Mouse (Mus musculus) forebrain, embryonic 10.5 days (tissue): ENCODE results near the gene Odf3l2. TPM values are rescaled to one million over a fixed set of nuclear protein-coding genes. Genes with fewer than 3 reads are reported as not detected.

Experiments
- DNase-seq: peaks from one replicate; pipeline ENCODE4 v3.0.0-alpha.2; 2017; ENCODE audit warnings: low spot score; ENCODE audit errors: extremely low spot score
- H3K27ac ChIP-seq: fragments of 300-500 bp; sonication (generic); 2 replicates; pipeline ENCODE4 v1.5.1; 2016; ENCODE audit warnings: mild to moderate bottlenecking
- H3K27me3 ChIP-seq: fragments of 300-500 bp; sonication (generic); 2 replicates; pipeline ENCODE4 v1.6.1; 2016; ENCODE audit warnings: mild to moderate bottlenecking; ENCODE audit not compliant: poor library complexity, severe bottlenecking
- H3K36me3 ChIP-seq: fragments of 300-500 bp; sonication (generic); replicated peaks from 2 replicates; pipeline ENCODE4 v1.6.1; 2016; ENCODE audit warnings: mild to moderate bottlenecking, moderate library complexity
- H3K4me1 ChIP-seq: fragments of 300-500 bp; sonication (generic); 2 replicates; pipeline ENCODE4 v1.6.1; 2016
- H3K4me3 ChIP-seq: fragments of 300-500 bp; sonication (generic); 2 replicates; pipeline ENCODE4 v1.5.1; 2016; ENCODE audit warnings: mild to moderate bottlenecking, moderate library complexity
- H3K9me3 ChIP-seq: fragments of 300-500 bp; sonication (generic); 2 replicates; pipeline ENCODE4 v1.6.1; 2016; ENCODE audit warnings: mild to moderate bottlenecking, moderate library complexity
- WGBS: fragments of 180-500 bp; shearing (Covaris S2); methylation state at CpG from one replicate; pipeline ENCODE4 v1.1.7; 2016; 5-methylcytosine and 5-hydroxymethylcytosine counted together
- polyA plus RNA-seq: library from polyadenylated mRNA; unstranded; fragments of >200 nt; fragmentation: Nextera tagmentation; extraction: Ambion mirVana; gene quantifications from 2 replicates; pipeline ENCODE4 v1.2.1, GENCODE M21; 2016

Gene Odf3l2
- polyA plus RNA-seq, 1 experiment from 2014 or later: not detected

GRCm38 (mm10) chr10:79636287-79636686 lies 9.3 kb downstream of the Odf3l2 start:
- H3K4me3 ChIP-seq: peak overlapping the region; percentile 89
- H3K27ac ChIP-seq: 0 out of 2 replicates have a peak overlapping the region, but pooled peaks have one; percentile 90
- no peak for DNase-seq
- peaks cover 42% of the 10 kb centered on the region for H3K4me1 ChIP-seq
- peaks cover 47% of the 10 kb centered on the region for H3K27me3 ChIP-seq
- H3K9me3 ChIP-seq: no peaks in the 10 kb centered on the region
- 86% methylated on average over 8 of the region's 8 CpGs for WGBS
- H3K36me3 ChIP-seq: no peaks in the 10 kb centered on the region

GRCm38 (mm10) chr10:79633006-79633777 lies 12.3 kb downstream of the Odf3l2 start:
- Histone ChIP-seq H3K4me3 (no peak overlapping the region), H3K27ac (no peak overlapping the region), H3K9me3 (no peaks in the 10 kb centered on the region; the same call in 1 of the 2 replicates), H3K27me3 (peaks cover 21% of the 10 kb centered on the region), H3K36me3 (no peaks in the 10 kb centered on the region; the same call in 1 of the 2 replicates), H3K4me1 (peaks cover 26% of the 10 kb centered on the region)
- no peak for DNase-seq
- WGBS: 86% methylated on average over 17 of the region's 17 CpGs

- no peak overlapping the region for H3K27ac ChIP-seq
- no peak overlapping the region for H3K4me3 ChIP-seq
- H3K4me1 ChIP-seq: peaks cover 8% of the 10 kb centered on the region
- H3K36me3 ChIP-seq: no peaks in the 10 kb centered on the region; the same call in 1 of the 2 replicates
- H3K27me3 ChIP-seq: peaks cover 4% of the 10 kb centered on the region; the same call in 1 of the 2 replicates
- no peaks in the 10 kb centered on the region; the same call in 1 of the 2 replicates for H3K9me3 ChIP-seq
- 89% methylated on average over 4 of the region's 4 CpGs for WGBS
- no peak for DNase-seq
These were observed 14.1 kb downstream of the Odf3l2 start for GRCm38 (mm10) chr10:79631432-79631831.

GRCm38 (mm10) chr10:79628377-79628776 lies 17.2 kb downstream of the Odf3l2 start:
- H3K36me3 ChIP-seq: peaks cover 6% of the 10 kb centered on the region; the same call in 1 of the 2 replicates
- no peaks in the 10 kb centered on the region for H3K27me3 ChIP-seq
- H3K27ac ChIP-seq: no peak overlapping the region
- H3K4me1 ChIP-seq: peaks cover 2% of the 10 kb centered on the region; the same call in 1 of the 2 replicates
- H3K4me3 ChIP-seq: no peak overlapping the region
- 90% methylated on average over 5 of the region's 5 CpGs for WGBS
- no peak for DNase-seq
- H3K9me3 ChIP-seq: no peaks in the 10 kb centered on the region; the same call in 1 of the 2 replicates

GRCm38 (mm10) chr10:79626156-79626555 lies 19.4 kb downstream of the Odf3l2 start:
- Histone ChIP-seq H3K9me3 (no peaks in the 10 kb centered on the region; the same call in 1 of the 2 replicates), H3K27me3 (no peaks in the 10 kb centered on the region), H3K4me3 (no peak overlapping the region), H3K4me1 (peaks cover 3% of the 10 kb centered on the region; the same call in 1 of the 2 replicates), H3K27ac (no peak overlapping the region), H3K36me3 (peaks cover 6% of the 10 kb centered on the region; the same call in 1 of the 2 replicates)
- WGBS: 91% methylated on average over 10 of the region's 10 CpGs
- DNase-seq: no peak

GRCm38 (mm10) chr10:79625398-79625797 lies 20.1 kb downstream of the Odf3l2 start:
- WGBS: 88% methylated on average over 9 of the region's 9 CpGs
- no peak for DNase-seq
- H3K4me3 ChIP-seq: no peak overlapping the region
- peaks cover 6% of the 10 kb centered on the region; the same call in 1 of the 2 replicates for H3K36me3 ChIP-seq
- no peaks in the 10 kb centered on the region; the same call in 1 of the 2 replicates for H3K9me3 ChIP-seq
- no peaks in the 10 kb centered on the region for H3K27me3 ChIP-seq
- no peak overlapping the region for H3K27ac ChIP-seq
- H3K4me1 ChIP-seq: peaks cover 3% of the 10 kb centered on the region; the same call in 1 of the 2 replicates

GRCm38 (mm10) chr10:79623950-79624349 lies 21.6 kb downstream of the Odf3l2 start:
- DNase-seq: no peak
- H3K9me3 ChIP-seq: no peaks in the 10 kb centered on the region
- H3K27me3 ChIP-seq: no peaks in the 10 kb centered on the region
- peaks cover 3% of the 10 kb centered on the region; the same call in 1 of the 2 replicates for H3K4me1 ChIP-seq
- no peak overlapping the region for H3K4me3 ChIP-seq
- peaks cover 12% of the 10 kb centered on the region for H3K36me3 ChIP-seq
- 73% methylated on average over 12 of the region's 12 CpGs for WGBS
- no peak overlapping the region for H3K27ac ChIP-seq

GRCm38 (mm10) chr10:79616376-79616775 lies 29.2 kb downstream of the Odf3l2 start:
- DNase-seq: no peak
- Histone ChIP-seq H3K27me3 (peaks cover 31% of the 10 kb centered on the region), H3K4me1 (peaks cover 38% of the 10 kb centered on the region), H3K36me3 (peaks cover 6% of the 10 kb centered on the region; the same call in 1 of the 2 replicates), H3K4me3 (no peak overlapping the region), H3K27ac (no peak overlapping the region), H3K9me3 (no peaks in the 10 kb centered on the region)
- 89% methylated on average over 5 of the region's 5 CpGs for WGBS

GRCm38 (mm10) chr10:79615860-79616259 lies 29.7 kb downstream of the Odf3l2 start:
- 12% methylated on average over 8 of the region's 8 CpGs for WGBS
- Histone ChIP-seq H3K4me3 (no peak overlapping the region), H3K4me1 (peaks cover 40% of the 10 kb centered on the region), H3K36me3 (peaks cover 6% of the 10 kb centered on the region; the same call in 1 of the 2 replicates), H3K27ac (no peak overlapping the region), H3K9me3 (no peaks in the 10 kb centered on the region), H3K27me3 (peaks cover 37% of the 10 kb centered on the region)
- DNase-seq: no peak

- Histone ChIP-seq H3K4me1 (peaks cover 40% of the 10 kb centered on the region), H3K36me3 (no peaks in the 10 kb centered on the region), H3K27me3 (peaks cover 52% of the 10 kb centered on the region), H3K9me3 (no peaks in the 10 kb centered on the region), H3K27ac (no peak overlapping the region), H3K4me3 (peak overlapping the region; percentile 62)
- WGBS: 96% methylated on average over 1 of the region's 1 CpGs
- DNase-seq: no peak
These were observed 31.3 kb downstream of the Odf3l2 start for GRCm38 (mm10) chr10:79614305-79614643.

- Histone ChIP-seq H3K27ac (peak within 1 kb of the TSS; percentile 76), H3K4me3 (peak within 1 kb of the TSS; percentile 62), H3K9me3 (no peaks in the 10 kb centered on the region), H3K4me1 (peaks cover 40% of the 10 kb centered on the region), H3K36me3 (no peaks in the 10 kb centered on the region), H3K27me3 (peaks cover 58% of the 10 kb centered on the region)
- WGBS: under 1% methylated on average over 60 of the region's 60 CpGs
- DNase-seq: peak; percentile 74
These were observed 31.8 kb downstream of the Odf3l2 start, which contains the start of gene C2cd4c for GRCm38 (mm10) chr10:79613578-79614304. TSS of gene C2cd4c (minus strand) at chr10:79614025.

- Histone ChIP-seq H3K9me3 (no peaks in the 10 kb centered on the region), H3K36me3 (no peaks in the 10 kb centered on the region), H3K27ac (peak overlapping the region; percentile 37; the same call in 1 of the 2 replicates), H3K4me3 (peak overlapping the region; percentile 62), H3K27me3 (peaks cover 58% of the 10 kb centered on the region), H3K4me1 (peaks cover 40% of the 10 kb centered on the region)
- 10% methylated on average over 51 of the region's 51 CpGs for WGBS
- DNase-seq: peak; percentile 55
These were observed 33.1 kb downstream of the Odf3l2 start for GRCm38 (mm10) chr10:79612192-79613135.
